Mouse (Mus musculus): Measurements from ENCODE around the gene Fam181b. TPM values are rescaled to one million over a fixed set of nuclear protein-coding genes. Genes with fewer than 3 reads are reported as not detected.

The Fam181b gene
- polyA plus RNA-seq, 1 experiment from 2014 or later, result 3.1 TPM

DNA sequence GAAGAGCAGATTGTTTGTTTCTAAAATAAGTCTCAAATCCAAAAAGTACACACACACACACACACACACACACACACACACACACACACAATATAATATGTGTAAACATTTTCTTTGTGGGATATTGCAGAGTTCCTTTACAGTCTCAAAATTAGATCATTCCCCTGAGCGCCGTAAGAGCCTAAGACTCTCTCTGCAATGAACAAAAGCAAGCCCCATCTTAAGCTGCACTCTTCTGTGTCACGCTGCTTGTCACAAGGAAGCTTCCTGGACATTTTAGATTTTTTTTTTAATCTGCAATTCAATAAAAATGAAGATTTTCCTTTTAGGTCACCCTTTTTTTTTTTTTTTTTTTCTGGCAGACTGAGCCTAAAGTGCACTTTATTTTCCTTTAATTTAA is 17.9 kb upstream of the Fam181b start:
- Histone ChIP-seq H3K4me2 (ENCODE audit: low read length) (no peak overlapping the region), H3K9me3 (ENCODE audit: control insufficient read depth, low read length) (0 out of 2 replicates have a peak, but pooled peaks cover 3% of the 10 kb centered on the region), H3K4me3 (ENCODE audit: control insufficient read depth in 1 of 2, insufficient read depth in 1 of 2, low read depth in 1 of 2, low read length in 2 of 2) (no peak overlapping the region), H3K36me3 (ENCODE audit: control insufficient read depth, insufficient read depth, low read length) (no peaks in the 10 kb centered on the region), H3K27ac (replicated peaks in 1 of 2; ENCODE audit: control insufficient read depth in 1 of 2, insufficient read depth in 1 of 2, low read depth in 2 of 2, low read length in 2 of 2) (no peak overlapping the region), H3K27me3 (ENCODE audit: control insufficient read depth, insufficient read depth, low read length) (no peaks in the 10 kb centered on the region), H3K9ac (ENCODE audit: low read length) (no peak overlapping the region), H3K4me1 (ENCODE audit: control insufficient read depth in 2 of 2, insufficient read depth in 2 of 2, low read length in 2 of 2) (no peaks in the 10 kb centered on the region)
- ATAC-seq (ENCODE audit: insufficient number of reproducible peaks, insufficient read depth, low FRiP score, low read depth), result no peak
- WGBS, result 82% methylated on average over 3 of the region's 3 CpGs

DNA sequence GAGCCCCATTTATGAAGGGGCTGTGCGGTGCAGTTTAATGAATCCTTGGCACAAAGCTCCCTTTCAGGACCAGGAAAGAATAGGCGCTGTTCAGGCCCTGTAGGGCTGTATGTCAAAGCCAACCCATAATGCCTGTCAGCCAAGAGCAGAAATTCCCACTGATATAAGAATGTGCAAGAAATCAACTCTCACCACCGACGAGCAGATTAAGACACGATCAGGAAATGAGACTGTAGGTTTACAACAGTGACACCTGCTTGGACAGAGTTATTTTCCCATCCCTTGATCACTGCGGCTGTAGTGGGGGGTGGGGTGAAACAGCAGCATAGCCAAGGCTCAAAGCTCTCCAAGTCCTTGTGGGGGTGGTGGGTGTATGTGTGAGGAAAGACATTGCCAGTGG is 17.5 kb upstream of the Fam181b start:
- Histone ChIP-seq H3K27me3 (ENCODE audit: control insufficient read depth, insufficient read depth, low read length) (no peaks in the 10 kb centered on the region), H3K36me3 (ENCODE audit: control insufficient read depth, insufficient read depth, low read length) (no peaks in the 10 kb centered on the region), H3K9me3 (ENCODE audit: control insufficient read depth, low read length) (0 out of 2 replicates have a peak, but pooled peaks cover 3% of the 10 kb centered on the region), H3K4me2 (ENCODE audit: low read length) (no peak overlapping the region), H3K4me3 (ENCODE audit: control insufficient read depth in 1 of 2, insufficient read depth in 1 of 2, low read depth in 1 of 2, low read length in 2 of 2) (no peak overlapping the region), H3K27ac (replicated peaks in 1 of 2; ENCODE audit: control insufficient read depth in 1 of 2, insufficient read depth in 1 of 2, low read depth in 2 of 2, low read length in 2 of 2) (no peak overlapping the region), H3K9ac (ENCODE audit: low read length) (no peak overlapping the region), H3K4me1 (ENCODE audit: control insufficient read depth in 2 of 2, insufficient read depth in 2 of 2, low read length in 2 of 2) (no peaks in the 10 kb centered on the region)
- ATAC-seq (ENCODE audit: insufficient number of reproducible peaks, insufficient read depth, low FRiP score, low read depth), result no peak
- WGBS, result 60% methylated on average over 6 of the region's 6 CpGs

DNA sequence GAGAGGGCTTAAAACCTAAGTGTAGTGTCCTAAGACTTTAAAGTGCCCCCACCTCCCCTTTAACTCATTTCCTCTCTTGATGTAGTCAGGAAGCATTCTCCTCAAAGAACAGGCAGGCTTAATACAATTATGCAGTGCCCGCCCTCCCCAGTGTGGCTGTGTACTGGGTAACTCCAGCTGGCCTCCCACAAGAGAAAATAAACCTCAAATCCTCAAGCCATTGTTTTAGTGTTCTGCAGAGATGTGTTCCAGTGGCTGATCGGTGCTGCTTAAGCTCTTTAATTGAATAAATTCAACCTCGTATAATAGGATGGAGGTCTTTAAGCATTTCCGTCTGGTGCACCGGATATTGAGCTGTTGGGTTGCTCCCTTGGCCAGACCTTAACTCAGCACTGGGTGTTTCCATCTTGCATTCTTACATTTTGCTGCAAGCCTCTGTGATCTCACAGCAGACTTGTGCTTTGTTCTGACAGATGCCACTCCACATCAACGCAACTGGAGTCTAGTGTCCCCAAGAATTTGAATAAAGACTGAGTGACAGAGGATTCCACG is 12.1 kb upstream of the Fam181b start:
- ATAC-seq (ENCODE audit: insufficient number of reproducible peaks, insufficient read depth, low FRiP score, low read depth), result no peak
- no peaks in the 10 kb centered on the region for H3K4me1 ChIP-seq (ENCODE audit: control insufficient read depth in 2 of 2, insufficient read depth in 2 of 2, low read length in 2 of 2)
- H3K4me2 ChIP-seq (ENCODE audit: low read length), result no peak overlapping the region
- H3K9ac ChIP-seq (ENCODE audit: low read length), result no peak overlapping the region
- no peak overlapping the region for H3K4me3 ChIP-seq (ENCODE audit: control insufficient read depth in 1 of 2, insufficient read depth in 1 of 2, low read depth in 1 of 2, low read length in 2 of 2)
- H3K9me3 ChIP-seq (ENCODE audit: control insufficient read depth, low read length), result 0 out of 2 replicates have a peak, but pooled peaks cover 3% of the 10 kb centered on the region
- no peaks in the 10 kb centered on the region for H3K27me3 ChIP-seq (ENCODE audit: control insufficient read depth, insufficient read depth, low read length)
- no peaks in the 10 kb centered on the region for H3K36me3 ChIP-seq (ENCODE audit: control insufficient read depth, insufficient read depth, low read length)
- WGBS, result 62% methylated on average over 7 of the region's 7 CpGs
- no peak overlapping the region for H3K27ac ChIP-seq (replicated peaks in 1 of 2; ENCODE audit: control insufficient read depth in 1 of 2, insufficient read depth in 1 of 2, low read depth in 2 of 2, low read length in 2 of 2)

DNA sequence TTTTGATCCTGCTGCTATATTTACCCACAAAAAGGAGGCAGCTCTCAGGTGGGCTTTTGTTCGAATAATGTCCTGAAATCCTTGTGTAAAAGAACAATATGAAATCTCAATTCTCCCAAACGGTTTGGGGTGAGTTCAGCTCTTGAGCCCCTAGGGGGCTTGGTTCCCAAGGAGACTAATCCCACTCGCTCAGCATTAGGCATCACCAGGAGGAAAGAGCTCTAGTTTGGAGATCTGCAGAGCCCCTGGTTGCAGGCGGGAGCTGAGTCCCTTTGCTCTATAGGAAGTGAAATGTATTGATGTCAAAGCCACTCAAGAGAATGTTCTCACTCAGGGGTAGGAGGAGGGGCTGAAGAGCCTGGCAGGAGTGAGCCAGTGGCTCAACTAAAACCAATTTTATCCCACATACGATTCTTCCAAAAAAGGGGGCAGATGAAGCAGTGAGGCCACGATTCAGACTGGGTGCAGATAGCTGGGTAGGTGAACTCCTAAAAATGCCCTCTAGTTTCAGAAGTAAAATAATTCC is 3.2 kb upstream of the Fam181b start:
- Histone ChIP-seq H3K27ac (replicated peaks in 1 of 2; ENCODE audit: control insufficient read depth in 1 of 2, insufficient read depth in 1 of 2, low read depth in 2 of 2, low read length in 2 of 2) (no peak overlapping the region), H3K4me2 (ENCODE audit: low read length) (no peak overlapping the region), H3K9me3 (ENCODE audit: control insufficient read depth, low read length) (no peaks in the 10 kb centered on the region), H3K9ac (ENCODE audit: low read length) (no peak overlapping the region), H3K36me3 (ENCODE audit: control insufficient read depth, insufficient read depth, low read length) (no peaks in the 10 kb centered on the region), H3K4me3 (ENCODE audit: control insufficient read depth in 1 of 2, insufficient read depth in 1 of 2, low read depth in 1 of 2, low read length in 2 of 2) (no peak overlapping the region), H3K4me1 (ENCODE audit: control insufficient read depth in 2 of 2, insufficient read depth in 2 of 2, low read length in 2 of 2) (peaks cover 0 to 3% of the 10 kb centered on the region in 2 experiments; a peak in 1 of 4 replicates), H3K27me3 (ENCODE audit: control insufficient read depth, insufficient read depth, low read length) (peaks cover 22% of the 10 kb centered on the region)
- ATAC-seq (ENCODE audit: insufficient number of reproducible peaks, insufficient read depth, low FRiP score, low read depth), result no peak
- WGBS, result 16% methylated on average over 6 of the region's 6 CpGs

DNA sequence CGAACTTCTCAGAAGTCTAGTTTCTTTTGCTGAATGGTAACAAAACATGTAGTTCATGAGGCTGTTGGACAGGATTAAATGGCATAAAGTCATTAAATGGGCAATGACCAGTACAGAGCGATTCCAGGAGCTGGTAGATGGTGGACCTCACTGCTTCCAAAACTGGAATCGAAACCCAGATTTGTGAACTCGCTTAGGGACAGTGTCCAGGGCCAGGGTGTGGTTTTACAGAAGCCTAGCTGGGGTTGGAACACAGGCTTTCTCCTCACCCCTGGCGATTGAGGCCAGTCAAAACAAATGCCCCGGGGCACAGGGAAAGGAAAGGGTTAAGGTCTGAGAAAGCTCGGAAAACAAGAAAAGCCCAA is 263 bp upstream of the Fam181b start:
- Histone ChIP-seq H3K36me3 (ENCODE audit: control insufficient read depth, insufficient read depth, low read length) (no peaks in the 10 kb centered on the region), H3K27me3 (ENCODE audit: control insufficient read depth, insufficient read depth, low read length) (peaks cover 34% of the 10 kb centered on the region), H3K27ac (replicated peaks in 1 of 2; ENCODE audit: control insufficient read depth in 1 of 2, insufficient read depth in 1 of 2, low read depth in 2 of 2, low read length in 2 of 2) (no peak overlapping the region), H3K4me1 (ENCODE audit: control insufficient read depth in 2 of 2, insufficient read depth in 2 of 2, low read length in 2 of 2) (peaks cover 0 to 3% of the 10 kb centered on the region in 2 experiments; a peak in 1 of 4 replicates), H3K9ac (ENCODE audit: low read length) (peak overlapping the region; percentile 69; the same call in 1 of the 2 replicates), H3K4me2 (ENCODE audit: low read length) (peak overlapping the region; percentile 85), H3K9me3 (ENCODE audit: control insufficient read depth, low read length) (no peaks in the 10 kb centered on the region), H3K4me3 (ENCODE audit: control insufficient read depth in 1 of 2, insufficient read depth in 1 of 2, low read depth in 1 of 2, low read length in 2 of 2) (peak overlapping the region; percentile 61 to 62)
- 30% methylated on average over 7 of the region's 7 CpGs for WGBS
- peak; percentile 31; the same call in 1 of the 2 replicates for ATAC-seq (ENCODE audit: insufficient number of reproducible peaks, insufficient read depth, low FRiP score, low read depth)

DNA sequence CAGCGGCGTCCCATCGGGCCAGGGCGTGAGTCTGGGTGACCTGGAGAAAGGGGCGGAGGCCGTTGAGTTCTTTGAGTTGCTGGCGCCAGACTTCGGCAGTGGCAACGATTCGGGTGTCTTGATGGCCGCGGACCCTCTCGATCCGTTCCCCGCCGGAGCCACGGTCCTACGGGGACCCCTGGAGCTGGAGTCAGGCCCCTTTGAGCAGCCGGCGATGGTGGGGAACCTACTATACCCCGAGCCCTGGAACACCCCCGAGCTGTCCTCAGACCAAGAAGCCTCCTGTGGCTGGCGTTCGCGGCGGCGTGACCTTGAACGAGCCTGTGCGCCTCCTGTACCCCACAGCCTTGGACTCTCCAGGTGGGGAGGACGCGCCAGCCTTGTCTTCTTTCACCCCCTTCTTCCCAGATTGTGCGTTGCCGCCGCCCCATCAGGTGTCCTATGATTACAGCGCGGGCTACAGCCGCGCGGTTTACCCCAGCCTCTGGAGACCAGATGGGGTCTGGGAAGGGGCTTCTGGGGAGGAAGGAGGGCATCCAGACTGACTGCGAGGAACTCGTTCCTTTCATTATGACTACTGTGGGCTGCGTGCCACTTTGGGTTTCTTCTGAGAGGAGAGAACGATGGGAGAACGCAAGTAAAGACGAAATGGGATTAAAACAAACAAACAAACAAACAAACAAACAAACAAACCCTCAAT is 1.2 kb downstream of the Fam181b start:
- Histone ChIP-seq H3K27ac (replicated peaks in 1 of 2; ENCODE audit: control insufficient read depth in 1 of 2, insufficient read depth in 1 of 2, low read depth in 2 of 2, low read length in 2 of 2) (no peak overlapping the region), H3K9ac (ENCODE audit: low read length) (peak overlapping the region; percentile 69), H3K9me3 (ENCODE audit: control insufficient read depth, low read length) (no peaks in the 10 kb centered on the region), H3K4me3 (ENCODE audit: control insufficient read depth in 1 of 2, insufficient read depth in 1 of 2, low read depth in 1 of 2, low read length in 2 of 2) (peak overlapping the region; percentile 61 to 62), H3K4me1 (ENCODE audit: control insufficient read depth in 2 of 2, insufficient read depth in 2 of 2, low read length in 2 of 2) (peaks cover 0 to 3% of the 10 kb centered on the region in 2 experiments; a peak in 1 of 4 replicates), H3K36me3 (ENCODE audit: control insufficient read depth, insufficient read depth, low read length) (no peaks in the 10 kb centered on the region), H3K27me3 (ENCODE audit: control insufficient read depth, insufficient read depth, low read length) (peaks cover 34% of the 10 kb centered on the region), H3K4me2 (ENCODE audit: low read length) (peak overlapping the region; percentile 85)
- under 1% methylated on average over 44 of the region's 45 CpGs for WGBS
- peak; percentile 34; the same call in 1 of the 2 replicates for ATAC-seq (ENCODE audit: insufficient number of reproducible peaks, insufficient read depth, low FRiP score, low read depth)

DNA sequence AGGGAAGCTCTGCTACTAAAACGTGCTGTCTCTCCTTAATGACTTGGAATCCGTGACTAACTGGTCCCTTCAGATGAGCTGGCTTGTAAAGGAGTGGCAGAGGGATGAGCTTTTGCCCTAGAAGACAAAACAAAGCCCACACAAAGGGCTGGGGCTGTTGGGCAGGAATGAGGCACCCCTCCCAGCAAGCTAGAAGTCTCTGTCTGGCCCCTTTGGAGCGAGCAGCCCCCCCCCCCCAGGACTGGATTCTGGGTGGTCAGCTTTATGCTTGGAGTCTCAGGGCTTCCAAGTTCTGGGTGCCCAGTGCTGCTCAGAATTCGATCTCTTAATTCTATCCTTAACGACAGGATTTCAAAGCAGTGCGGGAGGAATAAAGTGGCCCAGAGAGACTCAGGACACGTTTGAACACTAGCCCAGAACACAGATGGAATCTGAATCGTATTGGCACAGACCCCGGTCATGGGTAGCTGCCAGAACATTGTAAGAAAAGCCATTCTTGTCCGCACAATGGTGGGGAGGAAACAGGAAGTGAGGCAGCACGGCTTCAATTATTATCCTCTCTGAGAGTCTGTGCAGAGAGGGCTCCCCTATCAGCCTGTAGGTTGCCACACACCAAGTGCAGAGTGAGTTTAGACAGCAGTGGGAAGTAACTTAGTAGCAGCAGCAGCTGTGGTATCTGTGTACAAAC is 13.8 kb downstream of the Fam181b start:
- Histone ChIP-seq H3K9ac (ENCODE audit: low read length) (no peak overlapping the region), H3K4me2 (ENCODE audit: low read length) (peak overlapping the region; percentile 31; the same call in 1 of the 2 replicates), H3K9me3 (ENCODE audit: control insufficient read depth, low read length) (no peaks in the 10 kb centered on the region), H3K4me1 (ENCODE audit: control insufficient read depth in 2 of 2, insufficient read depth in 2 of 2, low read length in 2 of 2) (no peaks in the 10 kb centered on the region; a peak in 1 of 4 replicates), H3K27me3 (ENCODE audit: control insufficient read depth, insufficient read depth, low read length) (no peaks in the 10 kb centered on the region), H3K27ac (replicated peaks in 1 of 2; ENCODE audit: control insufficient read depth in 1 of 2, insufficient read depth in 1 of 2, low read depth in 2 of 2, low read length in 2 of 2) (peak overlapping the region; percentile 34 to 61; a peak in 2 of 4 replicates), H3K4me3 (ENCODE audit: control insufficient read depth in 1 of 2, insufficient read depth in 1 of 2, low read depth in 1 of 2, low read length in 2 of 2) (no peak overlapping the region), H3K36me3 (ENCODE audit: control insufficient read depth, insufficient read depth, low read length) (no peaks in the 10 kb centered on the region)
- 36% methylated on average over 11 of the region's 11 CpGs for WGBS
- ATAC-seq (ENCODE audit: insufficient number of reproducible peaks, insufficient read depth, low FRiP score, low read depth), result peak; percentile 79

All from heart, embryonic 14.5 days (tissue).